Comparison of ENCODE assay signal across 3 mouse cellular contexts in genomic region chr2:167643356-167644052, GRCm38 (mm10). TPM values are rescaled to one million over a fixed set of nuclear protein-coding genes. Genes with fewer than 3 reads are reported as not detected.
"Had no signal": no experiment of that assay in that cellular context is flagged by ENCODE, and none has a peak within 500 bp of the region (broad histone marks: within the 10 kb centered on the region; RNA-seq: fewer than 3 reads in every experiment).

No protein-coding gene starts in this region.

RNA-seq across cellular contexts. Expression of gene Gm20431, which starts 17.8 kb away (rescaled TPM):
- total RNA-seq: hematopoietic stem cell, adult 5-6 weeks had no signal
- polyA plus RNA-seq: inflammation-experienced regulatory T-cells, adult 6 months; large intestine, adult 2 months had no signal
